Mouse (Mus musculus) v-Abl transformed pro-B cells (cell line): Measurements from ENCODE around the gene Fbxl5.

ENCODE experiments used
- in situ Hi-C, 2 experiments: fragments of 400-800 bp; cut with MboI; formaldehyde crosslinking; loops; one replicate each; pipeline ENCODE4 v1.15.1; 2025; ENCODE audit not compliant: unreplicated experiment in 2 of 2

Gene Fbxl5

GRCm38 (mm10) chr5:43821538-43821937 is at the start of gene Fbxl5:
TSS of gene Fbxl5 (minus strand) at chr5:43821638.
- in situ Hi-C loops: loop anchor here (10.0 kb wide), 5 partner anchors 47 to 403 kb away; partner anchors contain the start of gene Tapt1 (in 1 of the 2)

GRCm38 (mm10) chr5:43868711-43869600 is 47.5 kb upstream of the Fbxl5 start:
- in situ Hi-C loops: no loop called here

- in situ Hi-C loops: no loop called here
These were observed 46.8 kb upstream of the Fbxl5 start, which contains the start of gene Cd38 for GRCm38 (mm10) chr5:43868253-43868652. TSS of gene Cd38 (plus strand) at chr5:43868553.

GRCm38 (mm10) chr5:43865316-43865715 is 43.9 kb upstream of the Fbxl5 start:
- in situ Hi-C loops: no loop called here

GRCm38 (mm10) chr5:43863642-43864041 is 42.2 kb upstream of the Fbxl5 start:
- in situ Hi-C loops: no loop called here

- in situ Hi-C loops: no loop called here
These were observed 39.4 kb upstream of the Fbxl5 start for GRCm38 (mm10) chr5:43860670-43861431.

GRCm38 (mm10) chr5:43860096-43860495 is 38.7 kb upstream of the Fbxl5 start:
- in situ Hi-C loops: no loop called here

- in situ Hi-C loops: no loop called here
These were observed 38.2 kb upstream of the Fbxl5 start for GRCm38 (mm10) chr5:43859663-43860062.

GRCm38 (mm10) chr5:43855769-43856168 is 34.3 kb upstream of the Fbxl5 start:
- in situ Hi-C loops: no loop called here

- in situ Hi-C loops: no loop called here
These were observed 32.5 kb upstream of the Fbxl5 start for GRCm38 (mm10) chr5:43853868-43854488.

- in situ Hi-C loops: no loop called here
These were observed 31.8 kb upstream of the Fbxl5 start for GRCm38 (mm10) chr5:43853096-43853867.

- in situ Hi-C loops: loop anchor here (10.0 kb wide), 2 partner anchors 47 to 147 kb away; no protein-coding TSS in a partner anchor
These were observed 26.8 kb upstream of the Fbxl5 start for GRCm38 (mm10) chr5:43848275-43848674.

- in situ Hi-C loops: loop anchor here (10.0 kb wide), 2 partner anchors 47 to 147 kb away; no protein-coding TSS in a partner anchor
These were observed 26.1 kb upstream of the Fbxl5 start for GRCm38 (mm10) chr5:43847555-43847954.

GRCm38 (mm10) chr5:43846227-43846626 is 24.8 kb upstream of the Fbxl5 start:
- in situ Hi-C loops: loop anchor here (10.0 kb wide), 2 partner anchors 49 to 149 kb away; no protein-coding TSS in a partner anchor

GRCm38 (mm10) chr5:43845646-43846045 is 24.2 kb upstream of the Fbxl5 start:
- in situ Hi-C loops: loop anchor here (10.0 kb wide), 2 partner anchors 49 to 149 kb away; no protein-coding TSS in a partner anchor

- in situ Hi-C loops: loop anchor here (10.0 kb wide), 2 partner anchors 50 to 150 kb away; no protein-coding TSS in a partner anchor
These were observed 23.6 kb upstream of the Fbxl5 start for GRCm38 (mm10) chr5:43845083-43845482.

- in situ Hi-C loops: loop anchor here (10.0 kb wide), 2 partner anchors 52 to 152 kb away; no protein-coding TSS in a partner anchor
These were observed 21.2 kb upstream of the Fbxl5 start for GRCm38 (mm10) chr5:43842576-43843155.

GRCm38 (mm10) chr5:43842011-43842285 is 20.5 kb upstream of the Fbxl5 start:
- in situ Hi-C loops: loop anchor here (10.0 kb wide), 2 partner anchors 53 to 153 kb away; no protein-coding TSS in a partner anchor
